Mouse (Mus musculus) stomach, embryonic 14.5 days (tissue): ENCODE measurements at regions not wholly inside any gene's neighbourhood (a gene's known extent, or its start where the extent isn't known, plus 50 kb on each side); places are given as distances from the start of the nearest gene placed in this dataset.
A peak's percentile ranks its signal among the peaks of the same experiment; 100 is the strongest.

Experiments used
- ATAC-seq: fragments of 200-750 bp; cut with Nextera tagmentation; 2 replicates; pipeline ENCODE4 v1.8.0; 2017; ENCODE audit warnings: low read depth, moderate TSS enrichment; ENCODE audit not compliant: insufficient number of reproducible peaks, insufficient read depth, low FRiP score
- H3K27ac ChIP-seq: fragments of 300-500 bp; sonication (generic); 2 replicates; pipeline ENCODE4 v1.5.1; 2014; ENCODE audit warnings: mild to moderate bottlenecking, low read length, moderate library complexity, mixed read lengths
- H3K27me3 ChIP-seq: fragments of 300-500 bp; sonication (generic); 2 replicates; pipeline ENCODE4 v1.6.1; 2014; ENCODE audit warnings: low read length, control low read depth, mixed read lengths; ENCODE audit not compliant: control insufficient read depth, insufficient read depth
- H3K36me3 ChIP-seq: fragments of 300-500 bp; sonication (generic); 2 replicates; pipeline ENCODE4 v1.6.1; 2014; ENCODE audit warnings: mild to moderate bottlenecking, control low read depth, low read length, moderate library complexity, mixed read lengths; ENCODE audit not compliant: control insufficient read depth, insufficient read depth
- H3K4me1 ChIP-seq: fragments of 300-500 bp; sonication (generic); 2 replicates; pipeline ENCODE4 v1.6.1; 2014; ENCODE audit warnings: low read length, control low read depth, mixed read lengths; ENCODE audit not compliant: control insufficient read depth, insufficient read depth
- H3K4me2 ChIP-seq: fragments of 300-500 bp; sonication (generic); replicated peaks from 2 replicates; pipeline ENCODE4 v1.6.1; 2014; ENCODE audit warnings: low read depth, low read length, control low read depth
- H3K4me3 ChIP-seq: fragments of 300-500 bp; sonication (generic); 2 replicates; pipeline ENCODE4 v1.5.1; 2014; ENCODE audit warnings: low read depth, low read length, control low read depth
- H3K9ac ChIP-seq: fragments of 300-500 bp; sonication (generic); replicated peaks from 2 replicates; pipeline ENCODE4 v1.6.1; 2014; ENCODE audit warnings: low read depth, mild to moderate bottlenecking, control low read depth, low read length, moderate library complexity, mixed read lengths
- H3K9me3 ChIP-seq: fragments of 300-500 bp; sonication (generic); 2 replicates; pipeline ENCODE4 v1.6.1; 2016; ENCODE audit warnings: low read depth, low read length, control low read depth; ENCODE audit not compliant: control insufficient read depth
- WGBS: fragments of 180-500 bp; shearing (Covaris S2); extraction: QIAGEN DNeasy Blood & Tissue Kit; methylation state at CpG from one replicate; pipeline ENCODE4 v1.1.7; 2014; 5-methylcytosine and 5-hydroxymethylcytosine counted together

GRCm38 (mm10) chr4:137216908-137217497, 60.3 kb upstream of the Wnt4 start:
- WGBS = 53% methylated on average over 9 of the region's 9 CpGs
- Histone ChIP-seq H3K27me3 (no peaks in the 10 kb centered on the region), H3K9me3 (no peaks in the 10 kb centered on the region), H3K4me3 (no peak overlapping the region), H3K9ac (no peak overlapping the region), H3K4me1 (peaks cover 5% of the 10 kb centered on the region; the same call in 1 of the 2 replicates), H3K27ac (no peak overlapping the region), H3K4me2 (no peak overlapping the region), H3K36me3 (no peaks in the 10 kb centered on the region)
- no peak for ATAC-seq

DNA sequence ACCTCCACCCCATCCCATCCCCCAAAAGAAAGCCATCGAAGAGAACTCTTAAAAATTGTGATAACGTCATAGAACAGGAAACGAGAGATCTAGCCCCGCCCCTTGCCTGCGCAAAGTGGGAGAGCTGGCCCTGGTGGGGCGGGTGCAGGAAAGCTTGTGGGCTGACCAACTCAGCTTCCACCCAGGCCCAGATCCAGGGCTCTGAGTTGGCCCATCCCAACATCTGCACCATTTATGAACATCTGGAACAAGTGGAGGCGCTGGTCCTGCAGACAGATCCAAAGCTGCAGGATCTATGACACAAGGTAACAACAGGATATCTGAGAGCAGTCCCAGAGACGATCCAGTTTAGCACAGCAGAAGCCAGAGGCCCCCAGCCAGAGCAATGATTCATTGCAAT, 62.7 kb upstream of the Wnt4 start:
- no peaks in the 10 kb centered on the region for H3K9me3 ChIP-seq
- no peak overlapping the region for H3K27ac ChIP-seq
- peaks cover 15% of the 10 kb centered on the region; the same call in 1 of the 2 replicates for H3K4me1 ChIP-seq
- no peak overlapping the region for H3K4me3 ChIP-seq
- ATAC-seq = no peak
- no peaks in the 10 kb centered on the region for H3K27me3 ChIP-seq
- no peak overlapping the region for H3K4me2 ChIP-seq
- 76% methylated on average over 8 of the region's 8 CpGs for WGBS
- no peaks in the 10 kb centered on the region for H3K36me3 ChIP-seq
- no peak overlapping the region for H3K9ac ChIP-seq

DNA sequence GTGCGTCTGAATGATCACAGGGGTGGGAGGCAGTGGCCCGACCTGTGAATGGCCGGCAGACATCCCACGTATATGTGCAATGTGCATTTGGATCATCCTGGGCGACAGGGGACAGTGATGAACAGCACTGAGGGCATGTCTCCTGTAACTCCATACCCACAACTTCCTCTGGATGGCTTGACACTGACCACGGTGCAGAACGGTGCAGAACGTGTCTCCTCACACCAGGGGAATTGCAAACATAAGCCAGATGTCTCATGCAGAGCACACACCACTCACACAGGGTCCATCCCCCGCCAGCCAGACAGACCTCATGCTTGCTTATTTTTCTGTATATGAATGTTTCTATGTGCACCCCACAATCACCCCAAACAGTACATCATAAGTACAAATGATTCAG, 64.4 kb upstream of the Wnt4 start:
- no peak for ATAC-seq
- H3K4me2 ChIP-seq = no peak overlapping the region
- WGBS = 33% methylated on average over 9 of the region's 9 CpGs

GRCm38 (mm10) chr4:137212106-137212505, 65.2 kb upstream of the Wnt4 start:
- H3K4me3 ChIP-seq = no peak overlapping the region
- no peak overlapping the region for H3K27ac ChIP-seq
- H3K27me3 ChIP-seq = no peaks in the 10 kb centered on the region
- H3K9ac ChIP-seq = no peak overlapping the region
- no peaks in the 10 kb centered on the region for H3K9me3 ChIP-seq
- peaks cover 20% of the 10 kb centered on the region; the same call in 1 of the 2 replicates for H3K4me1 ChIP-seq
- no peaks in the 10 kb centered on the region for H3K36me3 ChIP-seq
- H3K4me2 ChIP-seq = 0 out of 2 replicates have a peak overlapping the region, but pooled peaks have one; percentile 3
- 11% methylated on average over 14 of the region's 14 CpGs for WGBS
- peak; percentile 54; the same call in 1 of the 2 replicates for ATAC-seq

More for the DNA sequence above, 64.4 kb upstream of the Wnt4 start:
- no peaks in the 10 kb centered on the region for H3K27me3 ChIP-seq
- no peak overlapping the region for H3K4me3 ChIP-seq
- no peaks in the 10 kb centered on the region for H3K36me3 ChIP-seq
- H3K4me1 ChIP-seq = peaks cover 15% of the 10 kb centered on the region; the same call in 1 of the 2 replicates
- H3K9me3 ChIP-seq = no peaks in the 10 kb centered on the region
- H3K9ac ChIP-seq = no peak overlapping the region
- H3K27ac ChIP-seq = no peak overlapping the region

GRCm38 (mm10) chr4:137211288-137211687, 66.0 kb upstream of the Wnt4 start:
- ATAC-seq = no peak
- Histone ChIP-seq H3K9me3 (no peaks in the 10 kb centered on the region), H3K4me1 (peaks cover 20% of the 10 kb centered on the region; the same call in 1 of the 2 replicates), H3K4me3 (no peak overlapping the region), H3K4me2 (no peak overlapping the region), H3K27ac (no peak overlapping the region), H3K36me3 (no peaks in the 10 kb centered on the region), H3K27me3 (no peaks in the 10 kb centered on the region), H3K9ac (no peak overlapping the region)
- 66% methylated on average over 4 of the region's 4 CpGs for WGBS

- no peak for ATAC-seq
- no peaks in the 10 kb centered on the region for H3K36me3 ChIP-seq
- H3K4me3 ChIP-seq = no peak overlapping the region
- H3K4me1 ChIP-seq = peaks cover 20% of the 10 kb centered on the region; the same call in 1 of the 2 replicates
- 74% methylated on average over 4 of the region's 4 CpGs for WGBS
- H3K9me3 ChIP-seq = no peaks in the 10 kb centered on the region
- H3K27ac ChIP-seq = no peak overlapping the region
- H3K27me3 ChIP-seq = no peaks in the 10 kb centered on the region
- H3K9ac ChIP-seq = no peak overlapping the region
- no peak overlapping the region for H3K4me2 ChIP-seq
These were observed 66.8 kb upstream of the Wnt4 start for GRCm38 (mm10) chr4:137210525-137210924.

DNA sequence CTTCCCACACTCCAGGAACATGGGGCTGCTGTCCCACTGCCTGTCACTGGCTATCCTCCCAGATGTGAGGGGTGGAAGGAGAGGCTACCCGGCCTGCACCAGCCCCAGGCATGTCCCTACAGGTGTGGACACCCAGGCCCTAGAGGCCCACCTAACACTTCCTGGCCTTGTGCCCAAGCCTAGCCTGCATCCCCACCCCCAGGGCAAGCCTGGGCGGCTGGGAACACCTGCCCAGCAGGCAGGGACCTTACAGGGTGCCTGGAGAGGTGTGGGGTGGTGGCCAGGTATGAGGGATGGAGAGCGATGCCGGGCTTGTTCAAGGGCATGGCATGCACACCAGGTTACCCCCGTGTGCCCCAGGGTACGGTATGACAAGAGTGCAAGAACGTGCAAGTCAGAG, 76.3 kb upstream of the Wnt4 start:
- 71% methylated on average over 7 of the region's 7 CpGs for WGBS
- ATAC-seq = 0 out of 2 replicates have a peak, but pooled peaks have one; percentile 11

GRCm38 (mm10) chr4:137200426-137200825, 76.9 kb upstream of the Wnt4 start:
- Histone ChIP-seq H3K4me3 (no peak overlapping the region), H3K4me2 (no peak overlapping the region), H3K36me3 (no peaks in the 10 kb centered on the region), H3K9ac (no peak overlapping the region), H3K9me3 (no peaks in the 10 kb centered on the region), H3K27ac (no peak overlapping the region), H3K27me3 (no peaks in the 10 kb centered on the region), H3K4me1 (no peaks in the 10 kb centered on the region)
- 67% methylated on average over 9 of the region's 9 CpGs for WGBS
- ATAC-seq = no peak

More for the DNA sequence above, 76.3 kb upstream of the Wnt4 start:
- no peaks in the 10 kb centered on the region for H3K27me3 ChIP-seq
- no peaks in the 10 kb centered on the region for H3K36me3 ChIP-seq
- H3K9me3 ChIP-seq = no peaks in the 10 kb centered on the region
- no peaks in the 10 kb centered on the region for H3K4me1 ChIP-seq
- no peak overlapping the region for H3K27ac ChIP-seq
- no peak overlapping the region for H3K4me2 ChIP-seq
- H3K4me3 ChIP-seq = no peak overlapping the region
- H3K9ac ChIP-seq = no peak overlapping the region

- Histone ChIP-seq H3K27ac (no peak overlapping the region), H3K9ac (no peak overlapping the region), H3K36me3 (no peaks in the 10 kb centered on the region), H3K9me3 (no peaks in the 10 kb centered on the region), H3K27me3 (no peaks in the 10 kb centered on the region), H3K4me2 (no peak overlapping the region), H3K4me3 (no peak overlapping the region), H3K4me1 (no peaks in the 10 kb centered on the region)
- no peak for ATAC-seq
- WGBS = 40% methylated on average over 5 of the region's 5 CpGs
These were observed 80.8 kb upstream of the Wnt4 start for GRCm38 (mm10) chr4:137196491-137196974.
